Mouse (Mus musculus) naive thymus-derived CD4-positive, alpha-beta T cell, adult 2 months (primary cell): Measurements from ENCODE around the gene Zfp423.

Experiments
- DNase-seq: peaks from one replicate; pipeline ENCODE4 v3.0.0-alpha.2; 2011; ENCODE audit warnings: low read depth

The Zfp423 gene

GRCm38 (mm10) chr8:87952298-87952697, 7.1 kb downstream of the Zfp423 start:
- no peak for DNase-seq

- DNase-seq, result no peak
Measured at GRCm38 (mm10) chr8:87944225-87944934, 15.0 kb downstream of the Zfp423 start.

- DNase-seq, result no peak
Measured at GRCm38 (mm10) chr8:87943651-87944091, 15.7 kb downstream of the Zfp423 start.

GRCm38 (mm10) chr8:87940646-87941045, 18.7 kb downstream of the Zfp423 start:
- no peak for DNase-seq

GRCm38 (mm10) chr8:87939308-87939936, 20.0 kb downstream of the Zfp423 start:
- no peak for DNase-seq

GRCm38 (mm10) chr8:87938351-87939232, 20.8 kb downstream of the Zfp423 start:
- no peak for DNase-seq

- DNase-seq, result no peak
Measured at GRCm38 (mm10) chr8:87937211-87937610, 22.2 kb downstream of the Zfp423 start.

GRCm38 (mm10) chr8:87935088-87935680, 24.2 kb downstream of the Zfp423 start:
- no peak for DNase-seq

- DNase-seq, result no peak
Measured at GRCm38 (mm10) chr8:87934175-87934574, 25.2 kb downstream of the Zfp423 start.

GRCm38 (mm10) chr8:87933752-87934151, 25.6 kb downstream of the Zfp423 start:
- DNase-seq, result no peak

GRCm38 (mm10) chr8:87928857-87929256, 30.5 kb downstream of the Zfp423 start:
- DNase-seq, result no peak

- no peak for DNase-seq
Measured at GRCm38 (mm10) chr8:87927034-87927830, 32.2 kb downstream of the Zfp423 start.

GRCm38 (mm10) chr8:87926098-87926890, 33.1 kb downstream of the Zfp423 start:
- no peak for DNase-seq

GRCm38 (mm10) chr8:87922936-87923335, 36.5 kb downstream of the Zfp423 start:
- DNase-seq, result no peak

- no peak for DNase-seq
Measured at GRCm38 (mm10) chr8:87922446-87922845, 36.9 kb downstream of the Zfp423 start.

- no peak for DNase-seq
Measured at GRCm38 (mm10) chr8:87918004-87918403, 41.4 kb downstream of the Zfp423 start.

GRCm38 (mm10) chr8:87915763-87916162, 43.6 kb downstream of the Zfp423 start:
- DNase-seq, result no peak

- no peak for DNase-seq
Measured at GRCm38 (mm10) chr8:87914247-87914967, 45.0 kb downstream of the Zfp423 start.

GRCm38 (mm10) chr8:87908940-87909339, 50.5 kb downstream of the Zfp423 start:
- no peak for DNase-seq

GRCm38 (mm10) chr8:87905404-87905803, 54.0 kb downstream of the Zfp423 start:
- no peak for DNase-seq
